Mouse (Mus musculus) ES-CJ7 (cell line): ENCODE data around the gene Max.

Experiments used
- DNase-seq: peaks from one replicate; pipeline ENCODE4 v3.0.0; 2011; ENCODE audit warnings: low read depth, low spot score

Gene Max

GRCm38 (mm10) chr12:76961932-76962891 is at the start of gene Max:
Gene Max, minus strand, starts transcription at chr12:76962201.
- DNase-seq = peak; percentile 100

GRCm38 (mm10) chr12:77011092-77011720 is 49.2 kb upstream of the Max start:
- DNase-seq = peak; percentile 47

- DNase-seq = peak; percentile 37
Observed at GRCm38 (mm10) chr12:77009202-77010030, 47.4 kb upstream of the Max start.

- DNase-seq = no peak
Observed at GRCm38 (mm10) chr12:77004893-77005292, 42.9 kb upstream of the Max start.

GRCm38 (mm10) chr12:77002551-77003228 is 40.7 kb upstream of the Max start:
- DNase-seq = no peak

- DNase-seq = no peak
Observed at GRCm38 (mm10) chr12:77001312-77001711, 39.3 kb upstream of the Max start.

GRCm38 (mm10) chr12:77000705-77001284 is 38.8 kb upstream of the Max start:
- DNase-seq = no peak

- peak; percentile 72 for DNase-seq
Observed at GRCm38 (mm10) chr12:77000096-77000704, 38.2 kb upstream of the Max start.

- peak; percentile 24 for DNase-seq
Observed at GRCm38 (mm10) chr12:76994766-76995165, 32.8 kb upstream of the Max start.

- DNase-seq = no peak
Observed at GRCm38 (mm10) chr12:76992891-76993529, 31.0 kb upstream of the Max start.

- no peak for DNase-seq
Observed at GRCm38 (mm10) chr12:76982818-76983471, 20.9 kb upstream of the Max start.

GRCm38 (mm10) chr12:76979530-76979929 is 17.5 kb upstream of the Max start:
- DNase-seq = no peak

GRCm38 (mm10) chr12:76972669-76973068 is 10.7 kb upstream of the Max start:
- no peak for DNase-seq

- no peak for DNase-seq
Observed at GRCm38 (mm10) chr12:76972241-76972640, 10.2 kb upstream of the Max start.

- DNase-seq = no peak
Observed at GRCm38 (mm10) chr12:76971642-76972221, 9.7 kb upstream of the Max start.

GRCm38 (mm10) chr12:76965876-76966275 is 3.9 kb upstream of the Max start:
- peak; percentile 88 for DNase-seq

GRCm38 (mm10) chr12:76965089-76965488 is 3.1 kb upstream of the Max start:
- peak; percentile 97 for DNase-seq

- DNase-seq = peak; percentile 21
Observed at GRCm38 (mm10) chr12:76961052-76961931, 709 bp downstream of the Max start.
